28 mouse cellular contexts compared by ENCODE assay signal in the genomic region with DNA sequence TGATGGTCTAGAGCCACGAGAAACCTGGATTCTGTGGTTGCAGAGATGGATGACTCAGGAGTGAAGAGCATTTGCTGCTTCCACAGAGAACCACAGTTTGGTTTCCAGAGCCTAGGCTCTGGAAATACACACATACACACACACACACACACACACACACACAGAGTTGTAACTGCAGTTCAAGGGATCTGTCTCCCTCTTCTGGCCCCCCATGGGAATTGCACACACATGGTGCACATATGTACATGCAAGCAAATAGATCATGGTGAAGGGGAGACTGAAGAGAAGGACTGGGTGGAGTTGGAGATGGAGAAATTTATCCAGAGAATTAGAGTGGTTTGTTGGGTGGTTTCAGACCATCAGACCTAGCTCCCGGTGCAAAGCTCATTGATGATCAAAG.
A peak's percentile ranks its signal among the peaks of the same experiment; 100 is the strongest.
DNase-seq lines count a peak whose midpoint lies in the region; ATAC-seq and TF ChIP-seq lines count a peak whose summit lies in the region.
"Had no signal": no experiment of that assay in that cellular context is flagged by ENCODE, and none has a peak within 500 bp of the region (broad histone marks: within the 10 kb centered on the region; RNA-seq: fewer than 3 reads in every experiment).

No protein-coding gene starts in this region.

- no peak overlapping the region for H3K9ac ChIP-seq in hindbrain, postnatal 0 days (replicated peaks; ENCODE audit: low read length)
- H3K9ac ChIP-seq in hindbrain, embryonic 11.5 days (ENCODE audit: low read depth, low read length), result no peak overlapping the region
- no peak overlapping the region for H3K9ac ChIP-seq in liver, postnatal 0 days (replicated peaks)
- H3K9ac ChIP-seq in liver, embryonic 12.5 days, result no peak overlapping the region
- H3K9ac ChIP-seq: embryonic facial prominence, embryonic 12.5 days; hindbrain, embryonic 12.5 days; kidney, embryonic 15.5 days; limb, embryonic 15.5 days; neural tube, embryonic 12.5 days had no signal

- no peak for TF ChIP-seq EP300 in liver, postnatal 0 days (IDR thresholded peaks at IDR 0.05; ENCODE audit: low read depth)

- H3K36me3 ChIP-seq in hindbrain, postnatal 0 days (ENCODE audit: insufficient read depth, low read length), result no peaks in the 10 kb centered on the region
- no peaks in the 10 kb centered on the region for H3K36me3 ChIP-seq in hindbrain, embryonic 11.5 days (ENCODE audit: control insufficient read depth, insufficient read depth, low read length)
- H3K36me3 ChIP-seq in liver, postnatal 0 days (replicated peaks; ENCODE audit: insufficient read depth, low read length), result no peaks in the 10 kb centered on the region
- no peaks in the 10 kb centered on the region for H3K36me3 ChIP-seq in liver, embryonic 12.5 days
- H3K36me3 ChIP-seq: embryonic facial prominence, embryonic 12.5 days; hindbrain, embryonic 12.5 days; kidney, embryonic 15.5 days; limb, embryonic 10.5 days; limb, embryonic 15.5 days; midbrain, embryonic 10.5 days; neural tube, embryonic 12.5 days had no signal

- ATAC-seq in hindbrain, postnatal 0 days, result no peak
- no peak for ATAC-seq in hindbrain, embryonic 11.5 days (ENCODE audit: low FRiP score)
- ATAC-seq in liver, postnatal 0 days, result no peak
- ATAC-seq in liver, embryonic 12.5 days, result no peak
- ATAC-seq: forebrain, embryonic 14.5 days; midbrain, embryonic 16.5 days had no signal

- H3K27me3 ChIP-seq in hindbrain, postnatal 0 days (ENCODE audit: insufficient read depth, low read length), result no peaks in the 10 kb centered on the region
- H3K27me3 ChIP-seq in hindbrain, embryonic 11.5 days (ENCODE audit: control insufficient read depth, insufficient read depth, low read length), result no peaks in the 10 kb centered on the region
- H3K27me3 ChIP-seq in liver, postnatal 0 days (ENCODE audit: insufficient read depth, low read length), result no peaks in the 10 kb centered on the region
- H3K27me3 ChIP-seq in liver, embryonic 12.5 days (replicated peaks), result no peaks in the 10 kb centered on the region
- H3K27me3 ChIP-seq: embryonic facial prominence, embryonic 12.5 days; hindbrain, embryonic 12.5 days; kidney, embryonic 15.5 days; limb, embryonic 15.5 days; neural tube, embryonic 12.5 days had no signal

- DNase-seq in hindbrain, postnatal 0 days (ENCODE audit: low spot score), result no peak
- no peak for DNase-seq in hindbrain, embryonic 11.5 days (ENCODE audit: low spot score)
- no peak for DNase-seq in liver, postnatal 0 days
- peak; percentile 35 for DNase-seq in ES-CJ7 (ENCODE audit: low read depth, low spot score)
- DNase-seq in testis, postnatal 14 days (ENCODE audit: low spot score), result no peak
- DNase-seq: adrenal gland, postnatal 10 days; cerebellum, adult 8-10 months; cerebellum, postnatal 36 days; embryo, embryonic 11 days; gastrocnemius, postnatal 10 days; kidney, adult 11 months; kidney, postnatal 36 days; layer of hippocampus, postnatal 36 days; lung, postnatal 10 days; right cerebral cortex, adult 18-20 months; spleen, adult 18-20 months had no signal

- H3K27ac ChIP-seq in hindbrain, postnatal 0 days, result no peak overlapping the region
- no peak overlapping the region for H3K27ac ChIP-seq in hindbrain, embryonic 11.5 days (ENCODE audit: low read depth, low read length)
- no peak overlapping the region for H3K27ac ChIP-seq in liver, postnatal 0 days (ENCODE audit: low read depth)
- H3K27ac ChIP-seq in liver, embryonic 12.5 days, result no peak overlapping the region
- H3K27ac ChIP-seq in cortical plate, adult 2 months (ENCODE audit: insufficient read depth, low read length), result no peak overlapping the region
- H3K27ac ChIP-seq: embryonic facial prominence, embryonic 12.5 days; hindbrain, embryonic 12.5 days; kidney, embryonic 15.5 days; limb, embryonic 10.5 days; limb, embryonic 15.5 days; midbrain, embryonic 10.5 days; neural tube, embryonic 12.5 days had no signal

- WGBS in hindbrain, postnatal 0 days, result 97% methylated on average over 2 of the region's 2 CpGs
- 96% methylated on average over 2 of the region's 2 CpGs for WGBS in hindbrain, embryonic 11.5 days
- 94% methylated on average over 2 of the region's 2 CpGs for WGBS in liver, postnatal 0 days (ENCODE audit: insufficient replicate concordance)
- 72% methylated on average over 2 of the region's 2 CpGs for WGBS in liver, embryonic 12.5 days (ENCODE audit: insufficient replicate concordance)

- H3K4me1 ChIP-seq in hindbrain, postnatal 0 days (ENCODE audit: insufficient read depth, low read length), result no peaks in the 10 kb centered on the region
- H3K4me1 ChIP-seq in hindbrain, embryonic 11.5 days (replicated peaks; ENCODE audit: control insufficient read depth, insufficient read depth, low read length), result no peaks in the 10 kb centered on the region
- H3K4me1 ChIP-seq in liver, postnatal 0 days (ENCODE audit: insufficient read depth), result no peaks in the 10 kb centered on the region
- H3K4me1 ChIP-seq in liver, embryonic 12.5 days, result no peaks in the 10 kb centered on the region
- H3K4me1 ChIP-seq in cortical plate, adult 2 months (ENCODE audit: control insufficient read depth, insufficient read depth, low read length), result no peaks in the 10 kb centered on the region
- H3K4me1 ChIP-seq: embryonic facial prominence, embryonic 12.5 days; hindbrain, embryonic 12.5 days; neural tube, embryonic 12.5 days had no signal

- H3K4me2 ChIP-seq in hindbrain, postnatal 0 days (ENCODE audit: low read depth, low read length), result no peak overlapping the region
- no peak overlapping the region for H3K4me2 ChIP-seq in hindbrain, embryonic 11.5 days (replicated peaks; ENCODE audit: low read depth, low read length)
- H3K4me2 ChIP-seq in liver, postnatal 0 days (ENCODE audit: low read depth, low read length), result no peak overlapping the region
- no peak overlapping the region for H3K4me2 ChIP-seq in liver, embryonic 12.5 days
- H3K4me2 ChIP-seq: embryonic facial prominence, embryonic 12.5 days; hindbrain, embryonic 12.5 days; kidney, embryonic 15.5 days; limb, embryonic 15.5 days; neural tube, embryonic 12.5 days had no signal

- no peak for TF ChIP-seq POLR2A in cortical plate, adult 2 months (IDR thresholded peaks at IDR 0.05; ENCODE audit: extremely low read depth, insufficient read depth, low read length)

- H3K9me3 ChIP-seq in hindbrain, postnatal 0 days (ENCODE audit: low read length), result no peaks in the 10 kb centered on the region
- H3K9me3 ChIP-seq in hindbrain, embryonic 11.5 days (ENCODE audit: control insufficient read depth, low read length), result no peaks in the 10 kb centered on the region
- H3K9me3 ChIP-seq in liver, postnatal 0 days (ENCODE audit: low read length), result 0 out of 2 replicates have a peak, but pooled peaks cover 3% of the 10 kb centered on the region
- 0 out of 2 replicates have a peak, but pooled peaks cover 5% of the 10 kb centered on the region for H3K9me3 ChIP-seq in liver, embryonic 12.5 days (replicated peaks)
- H3K9me3 ChIP-seq: embryonic facial prominence, embryonic 12.5 days; kidney, embryonic 15.5 days; limb, embryonic 10.5 days; limb, embryonic 15.5 days; midbrain, embryonic 10.5 days; neural tube, embryonic 12.5 days had no signal

- TF ChIP-seq CTCF in hindbrain, postnatal 0 days (IDR thresholded peaks at IDR 0.05; ENCODE audit: low read depth), result peak; percentile 40
- TF ChIP-seq CTCF in liver, postnatal 0 days (IDR thresholded peaks at IDR 0.05; ENCODE audit: low read depth), result peak; percentile 22; the same call in 1 of the 2 replicates
- 0 out of 2 replicates have a peak, but pooled peaks have one; percentile 9 for TF ChIP-seq CTCF in cortical plate, adult 2 months (IDR thresholded peaks at IDR 0.05; ENCODE audit: extremely low read depth, insufficient read depth, low read length)

- H3K4me3 ChIP-seq in hindbrain, postnatal 0 days (ENCODE audit: low read length), result no peak overlapping the region
- no peak overlapping the region for H3K4me3 ChIP-seq in hindbrain, embryonic 11.5 days (ENCODE audit: low read depth, low read length)
- no peak overlapping the region for H3K4me3 ChIP-seq in liver, postnatal 0 days (ENCODE audit: low read depth, low read length)
- H3K4me3 ChIP-seq in liver, embryonic 12.5 days, result no peak overlapping the region
- H3K4me3 ChIP-seq in cortical plate, adult 2 months (ENCODE audit: insufficient read depth, low read length), result no peak overlapping the region
- H3K4me3 ChIP-seq: embryonic facial prominence, embryonic 12.5 days; hindbrain, embryonic 12.5 days; kidney, embryonic 15.5 days; limb, embryonic 10.5 days; limb, embryonic 15.5 days; midbrain, embryonic 10.5 days; myocyte; neural tube, embryonic 12.5 days had no signal
